7 mouse cellular contexts compared by ENCODE assay signal in genomic region chr14:73098677-73099387, GRCm38 (mm10). TPM values are rescaled to one million over a fixed set of nuclear protein-coding genes. Genes with fewer than 3 reads are reported as not detected.
DNase-seq lines count a peak whose midpoint lies in the region; TF ChIP-seq lines count a peak whose summit lies in the region.

No protein-coding gene starts in this region.

- no peaks in the 10 kb centered on the region for H3K79me2 ChIP-seq in MEL (ENCODE audit: control insufficient read depth, insufficient read depth, low read length, poor library complexity)

- no peaks in the 10 kb centered on the region for H3K9me3 ChIP-seq in MEL (replicated peaks; ENCODE audit: insufficient read depth, low read length)

- peaks cover 0 to 4% of the 10 kb centered on the region in 2 experiments; a peak in 1 of 4 replicates for H3K36me3 ChIP-seq in MEL (ENCODE audit: control insufficient read depth in 1 of 2, insufficient read depth in 2 of 2, low read length in 2 of 2)

- TF ChIP-seq EP300 in MEL (IDR thresholded peaks at IDR 0.05; ENCODE audit: low read depth in 1 of 2, low read length in 2 of 2): no peak

- DNase-seq in layer of hippocampus, postnatal 10 days (ENCODE audit: low spot score in 2 of 2): peak; percentile 40 to 74
- DNase-seq in layer of hippocampus, postnatal 36 days: no peak
- peak; percentile 77 for DNase-seq in MEL (ENCODE audit: low read depth, low spot score)
- peak; percentile 57 to 64 for DNase-seq in heart, postnatal 14 days
- peak; percentile 51 to 55 for DNase-seq in lung, postnatal 4 days
- DNase-seq in skeletal muscle tissue, adult 2 months (ENCODE audit: low read depth, low spot score): peak; percentile 13

- H3K4me3 ChIP-seq in MEL (ENCODE audit: control insufficient read depth in 1 of 2, insufficient read depth in 1 of 2, low read depth in 2 of 2, low read length in 2 of 2): no peak overlapping the region
- no peak overlapping the region for H3K4me3 ChIP-seq in bone marrow macrophage, adult 2 months (ENCODE audit: insufficient read depth, low read length)

- no peak overlapping the region for H3K27ac ChIP-seq in MEL (ENCODE audit: control insufficient read depth, low read depth, low read length)
- no peak overlapping the region for H3K27ac ChIP-seq in bone marrow macrophage, adult 2 months (ENCODE audit: insufficient read depth, low read depth, low read length)

- peaks cover 0 to 2% of the 10 kb centered on the region in 2 experiments; a peak in 1 of 4 replicates for H3K27me3 ChIP-seq in MEL (ENCODE audit: control insufficient read depth in 1 of 2, insufficient read depth in 2 of 2, low read length in 2 of 2)

- TF ChIP-seq POLR2A in MEL (IDR thresholded peaks at IDR 0.05; ENCODE audit: control insufficient read depth in 1 of 2, insufficient read depth in 1 of 2, low read depth in 1 of 2, low read length in 2 of 2, poor library complexity in 1 of 2): no peak
- TF ChIP-seq POLR2A in bone marrow macrophage, adult 2 months (IDR thresholded peaks at IDR 0.05; ENCODE audit: borderline replicate concordance, low read depth, low read length): no peak

- no peak overlapping the region for H3K9ac ChIP-seq in MEL (ENCODE audit: control insufficient read depth, low read depth, low read length, poor library complexity, severe bottlenecking)

- peaks cover 0 to 9% of the 10 kb centered on the region in 2 experiments; a peak in 2 of 4 replicates for H3K4me1 ChIP-seq in MEL (ENCODE audit: control insufficient read depth in 1 of 2, insufficient read depth in 2 of 2, low read length in 2 of 2)
- no peaks in the 10 kb centered on the region for H3K4me1 ChIP-seq in bone marrow macrophage, adult 2 months (ENCODE audit: control insufficient read depth, insufficient read depth, low read length)

- intact Hi-C loops in heart, postnatal 14 days (cut with DNase I): loop anchor here (10.0 kb wide), 1 partner anchor 384 kb away; the partner anchor contains the start of gene Fndc3a

- TF ChIP-seq CTCF in MEL (IDR thresholded peaks at IDR 0.05 in 2 of 3, conservative IDR thresholded peaks at IDR 0.05 in 1 of 3; ENCODE audit: control insufficient read depth in 1 of 3, insufficient read depth in 1 of 3, low read depth in 2 of 3, low read length in 3 of 3, poor library complexity in 1 of 3, severe bottlenecking in 1 of 3): peak; percentile 62 to 84 (median 72)
- TF ChIP-seq CTCF in bone marrow macrophage, adult 2 months (IDR thresholded peaks at IDR 0.05; ENCODE audit: low read depth, low read length): peak; percentile 66

- peak; percentile 89 for TF ChIP-seq RAD21 in MEL (IDR thresholded peaks at IDR 0.05; ENCODE audit: low read depth, low read length)

TF ChIP-seq in MEL, 35 proteins besides CTCF, POLR2A, EP300 and RAD21:
- peak; percentile 80 for TF ChIP-seq SMC3 (IDR thresholded peaks at IDR 0.05; ENCODE audit: low read depth, low read length)
- no peak for TF ChIP-seq MYB (IDR thresholded peaks at IDR 0.05; ENCODE audit: low read depth, low read length)
- peak; percentile 64 for TF ChIP-seq ZC3H11A (IDR thresholded peaks at IDR 0.05; ENCODE audit: low read depth, low read length)
- TF ChIP-seq MAZ (IDR thresholded peaks at IDR 0.05; ENCODE audit: low read depth, low read length): no peak

RNA-seq across cellular contexts. Expression of gene Rcbtb2, which starts 24.0 kb away (rescaled TPM):
- 10 to 100 TPM; 33.0 to 33.1 TPM for total RNA-seq in layer of hippocampus, postnatal 10 days (2021)
- 10 to 100 TPM; 23.9 to 32.3 TPM for total RNA-seq in layer of hippocampus, postnatal 36 days (2021)
- 5.4 and 8.6 TPM in 2 replicates for total RNA-seq in MEL (2012; rRNA removed)
- 10 to 100 TPM in 1 of 2 experiments, not detected in 1; 13.8 TPM for polyA plus RNA-seq in MEL (2012; ENCODE audit: insufficient read depth in 1 of 2, insufficient read length in 2 of 2, low read depth in 1 of 2, low replicate concordance in 2 of 2, missing spikeins in 1 of 2)
- polyA plus RNA-seq in bone marrow macrophage, adult 2 months (2012; ENCODE audit: insufficient read depth, insufficient read length, missing spikeins): 371 and 386 TPM in 2 replicates
- 10 to 100 TPM; 29.3 to 29.4 TPM for total RNA-seq in heart, postnatal 14 days (2021)

RNA-seq across cellular contexts. Expression of gene Cysltr2, which starts 49.9 kb away (rescaled TPM):
- total RNA-seq in layer of hippocampus, postnatal 10 days (2021): 1 to 10 TPM; 2.1 to 2.3 TPM
- 1 to 10 TPM; 1.3 TPM for total RNA-seq in layer of hippocampus, postnatal 36 days (2021)
- not detected in 2 replicates for total RNA-seq in MEL (2012; rRNA removed)
- polyA plus RNA-seq in MEL (2012; ENCODE audit: insufficient read depth in 1 of 2, insufficient read length in 2 of 2, low read depth in 1 of 2, low replicate concordance in 2 of 2, missing spikeins in 1 of 2): under 1 TPM in 1 of 2 experiments, not detected in 1; 0.22 TPM
- polyA plus RNA-seq in bone marrow macrophage, adult 2 months (2012; ENCODE audit: insufficient read depth, insufficient read length, missing spikeins): 1.7 TPM in 2 replicates
- under 1 TPM in 1 of 2 experiments, not detected in 1; 0.56 TPM for total RNA-seq in heart, postnatal 14 days (2021)

Comparison
In these comparisons a context has a peak if more than half of its experiments do, and no peak if none do; other contexts are left out.
1. DNase-seq: peak in layer of hippocampus, postnatal 10 days (2 of 2), MEL (single experiment), heart, postnatal 14 days (2 of 2), lung, postnatal 4 days (2 of 2) and skeletal muscle tissue, adult 2 months (single experiment); none in layer of hippocampus, postnatal 36 days (0 of 2).